Mouse (Mus musculus) heart, postnatal 0 days (tissue): ENCODE measurements around the gene Fig4.

Experiments
- CTCF ChIP-seq: IDR thresholded peaks from 2 replicates; pipeline ENCODE4 v1.5.1; 2016; ENCODE audit warnings: antibody characterized with exemption, control low read depth, low read depth
- EP300 ChIP-seq: IDR thresholded peaks from 2 replicates; pipeline ENCODE4 v1.6.1; 2016; ENCODE audit warnings: antibody characterized with exemption, low read depth

GRCm38 (mm10) chr10:41235584-41235983 lies 67.5 kb downstream of the Fig4 start:
- TF ChIP-seq CTCF: no peak
- TF ChIP-seq EP300: no peak
